Mouse (Mus musculus) liver, embryonic 16.5 days (tissue): ENCODE data around the gene Ndufaf8. TPM values are rescaled to one million over a fixed set of nuclear protein-coding genes. Genes with fewer than 3 reads are reported as not detected.
A peak's percentile ranks its signal among the peaks of the same experiment; 100 is the strongest.

Experiments
- ATAC-seq: fragments of 200-750 bp; cut with Nextera tagmentation; 2 replicates; pipeline ENCODE4 v1.8.0; 2017; ENCODE audit warnings: low read depth, mild to moderate bottlenecking, moderate number of reproducible peaks, moderate library complexity
- H3K27ac ChIP-seq: fragments of 300-500 bp; sonication (generic); 2 replicates; pipeline ENCODE4 v1.5.1; 2014; ENCODE audit warnings: mild to moderate bottlenecking, low read length
- H3K27me3 ChIP-seq: fragments of 300-500 bp; sonication (generic); 2 replicates; pipeline ENCODE4 v1.6.1; 2014; ENCODE audit warnings: low read depth, low read length, mixed read lengths; ENCODE audit not compliant: control insufficient read depth, insufficient read depth
- H3K36me3 ChIP-seq: fragments of 300-500 bp; sonication (generic); 2 replicates; pipeline ENCODE4 v1.6.1; 2014; ENCODE audit warnings: mild to moderate bottlenecking; ENCODE audit not compliant: control insufficient read depth, insufficient read depth
- H3K4me1 ChIP-seq: fragments of 300-500 bp; sonication (generic); 2 replicates; pipeline ENCODE4 v1.6.1; 2014; ENCODE audit warnings: low read depth, low read length, mixed read lengths; ENCODE audit not compliant: control insufficient read depth
- H3K4me2 ChIP-seq: fragments of 300-500 bp; sonication (generic); 2 replicates; pipeline ENCODE4 v1.6.1; 2014; ENCODE audit warnings: low read depth, low read length, mixed read lengths
- H3K4me3 ChIP-seq: fragments of 300-500 bp; sonication (generic); 2 replicates; pipeline ENCODE4 v1.5.1; 2014; ENCODE audit warnings: low read depth, mild to moderate bottlenecking, low read length
- H3K9ac ChIP-seq: fragments of 300-500 bp; sonication (generic); 2 replicates; pipeline ENCODE4 v1.6.1; 2014; ENCODE audit warnings: low read depth, low read length
- H3K9me3 ChIP-seq: fragments of 300-500 bp; sonication (generic); replicated peaks from 2 replicates; pipeline ENCODE4 v1.6.1; 2016; ENCODE audit warnings: low read length; ENCODE audit not compliant: control insufficient read depth
- WGBS: fragments of 180-500 bp; shearing (Covaris S2); extraction: QIAGEN DNeasy Blood & Tissue Kit; methylation state at CpG from one replicate; pipeline ENCODE4 v1.1.7; 2014; ENCODE audit not compliant: insufficient replicate concordance; 5-methylcytosine and 5-hydroxymethylcytosine counted together
- polyA plus RNA-seq: library from polyadenylated mRNA; unstranded; fragments of >200 nt; fragmentation: Nextera tagmentation; extraction: Ambion mirVana; gene quantifications from 2 replicates; pipeline ENCODE4 v1.2.1, GENCODE M21; 2015

The Ndufaf8 gene
- polyA plus RNA-seq, 1 experiment from 2014 or later: 36.3 TPM

- Histone ChIP-seq H3K4me3 (peak overlapping the region; percentile 6; the same call in 1 of the 2 replicates), H3K4me2 (peak overlapping the region; percentile 43), H3K27me3 (no peaks in the 10 kb centered on the region), H3K9ac (peak overlapping the region; percentile 34; the same call in 1 of the 2 replicates), H3K9me3 (no peaks in the 10 kb centered on the region), H3K36me3 (peaks cover 14% of the 10 kb centered on the region), H3K27ac (peak overlapping the region; percentile 82), H3K4me1 (peaks cover 51% of the 10 kb centered on the region)
- 27% methylated on average over 23 of the region's 23 CpGs for WGBS
- peak; percentile 84 for ATAC-seq
These were observed 38.3 kb downstream of the Ndufaf8 start for GRCm38 (mm10) chr11:120136796-120137624.

GRCm38 (mm10) chr11:120137625-120138004 lies 38.9 kb downstream of the Ndufaf8 start:
- H3K27ac ChIP-seq: peak overlapping the region; percentile 82
- peak overlapping the region; percentile 43 for H3K4me2 ChIP-seq

GRCm38 (mm10) chr11:120139309-120139731 lies 40.6 kb downstream of the Ndufaf8 start:
- Histone ChIP-seq H3K4me2 (no peak overlapping the region), H3K4me3 (no peak overlapping the region), H3K27ac (peak overlapping the region; percentile 17; the same call in 1 of the 2 replicates), H3K4me1 (peaks cover 56% of the 10 kb centered on the region), H3K9me3 (no peaks in the 10 kb centered on the region), H3K36me3 (peaks cover 10% of the 10 kb centered on the region), H3K9ac (no peak overlapping the region), H3K27me3 (no peaks in the 10 kb centered on the region)
- WGBS: 27% methylated on average over 10 of the region's 10 CpGs
- no peak for ATAC-seq

More at GRCm38 (mm10) chr11:120137625-120138004, 38.9 kb downstream of the Ndufaf8 start:
- H3K9me3 ChIP-seq: no peaks in the 10 kb centered on the region
- ATAC-seq: no peak
- H3K4me1 ChIP-seq: peaks cover 51% of the 10 kb centered on the region
- WGBS: 38% methylated on average over 5 of the region's 5 CpGs
- 0 out of 2 replicates have a peak overlapping the region, but pooled peaks have one; percentile 12 for H3K9ac ChIP-seq
- H3K4me3 ChIP-seq: no peak overlapping the region
- H3K36me3 ChIP-seq: peaks cover 14% of the 10 kb centered on the region
- no peaks in the 10 kb centered on the region for H3K27me3 ChIP-seq

GRCm38 (mm10) chr11:120140255-120140654 lies 41.5 kb downstream of the Ndufaf8 start:
- Histone ChIP-seq H3K4me2 (no peak overlapping the region), H3K27ac (no peak overlapping the region), H3K9ac (no peak overlapping the region), H3K9me3 (no peaks in the 10 kb centered on the region), H3K27me3 (no peaks in the 10 kb centered on the region), H3K36me3 (peaks cover 6% of the 10 kb centered on the region), H3K4me1 (peaks cover 48% of the 10 kb centered on the region), H3K4me3 (no peak overlapping the region)
- ATAC-seq: no peak
- WGBS: 76% methylated on average over 6 of the region's 6 CpGs

GRCm38 (mm10) chr11:120142601-120143051 lies 43.9 kb downstream of the Ndufaf8 start:
- ATAC-seq: peak; percentile 66
- Histone ChIP-seq H3K4me2 (no peak overlapping the region), H3K9ac (no peak overlapping the region), H3K36me3 (peaks cover 6% of the 10 kb centered on the region), H3K9me3 (no peaks in the 10 kb centered on the region), H3K27ac (peak overlapping the region; percentile 28; the same call in 1 of the 2 replicates), H3K4me1 (peaks cover 26% of the 10 kb centered on the region), H3K27me3 (no peaks in the 10 kb centered on the region), H3K4me3 (no peak overlapping the region)
- WGBS: 33% methylated on average over 3 of the region's 3 CpGs

- Histone ChIP-seq H3K4me1 (peaks cover 20% of the 10 kb centered on the region), H3K4me3 (no peak overlapping the region), H3K9me3 (no peaks in the 10 kb centered on the region), H3K36me3 (peaks cover 6% of the 10 kb centered on the region), H3K4me2 (no peak overlapping the region), H3K9ac (no peak overlapping the region), H3K27me3 (no peaks in the 10 kb centered on the region), H3K27ac (no peak overlapping the region)
- ATAC-seq: no peak
- 62% methylated on average over 13 of the region's 13 CpGs for WGBS
These were observed 45.2 kb downstream of the Ndufaf8 start for GRCm38 (mm10) chr11:120143708-120144497.

- Histone ChIP-seq H3K9me3 (no peaks in the 10 kb centered on the region), H3K4me1 (peaks cover 20% of the 10 kb centered on the region), H3K27me3 (no peaks in the 10 kb centered on the region), H3K4me2 (no peak overlapping the region), H3K36me3 (no peaks in the 10 kb centered on the region), H3K27ac (no peak overlapping the region), H3K4me3 (no peak overlapping the region), H3K9ac (no peak overlapping the region)
- ATAC-seq: no peak
- 76% methylated on average over 8 of the region's 8 CpGs for WGBS
These were observed 49.6 kb downstream of the Ndufaf8 start for GRCm38 (mm10) chr11:120148201-120148855.

GRCm38 (mm10) chr11:120149510-120150200 lies 50.9 kb downstream of the Ndufaf8 start:
- Histone ChIP-seq H3K4me3 (peak overlapping the region; percentile 81), H3K9ac (peak overlapping the region; percentile 89), H3K36me3 (no peaks in the 10 kb centered on the region), H3K4me2 (peak overlapping the region; percentile 82), H3K27ac (peak overlapping the region; percentile 83), H3K4me1 (peaks cover 20% of the 10 kb centered on the region), H3K9me3 (no peaks in the 10 kb centered on the region), H3K27me3 (no peaks in the 10 kb centered on the region)
- WGBS: 21% methylated on average over 6 of the region's 6 CpGs
- no peak for ATAC-seq
